In genomic region chr9:72636547-72636946, GRCm38 (mm10) we compare ENCODE assay signal across 24 mouse cellular contexts. TPM values are rescaled to one million over a fixed set of nuclear protein-coding genes. Genes with fewer than 3 reads are reported as not detected.
A peak's percentile ranks its signal among the peaks of the same experiment; 100 is the strongest.
DNase-seq lines count a peak whose midpoint lies in the region; ATAC-seq and TF ChIP-seq lines count a peak whose summit lies in the region.
"Had no signal": no experiment of that assay in that cellular context is flagged by ENCODE, and none has a peak within 500 bp of the region (broad histone marks: within the 10 kb centered on the region; RNA-seq: fewer than 3 reads in every experiment).

No protein-coding gene starts in this region.

- in situ Hi-C loops in CH12.LX (cut with MboI; ENCODE audit: low pct_ligation_motif_present, low pct_unique_long_range_greater_than_20kb, low sequenced_read_pairs) = loop anchor here (5.0 kb wide), 1 partner anchor 36 kb away; no protein-coding TSS in a partner anchor

- no peaks in the 10 kb centered on the region for H3K79me2 ChIP-seq in CH12.LX (replicated peaks; ENCODE audit: control insufficient read depth, extremely low read depth, insufficient read depth, poor library complexity, severe bottlenecking)

- TF ChIP-seq EP300 in CH12.LX (IDR thresholded peaks at IDR 0.05; ENCODE audit: low read length) = no peak

- H3K27ac ChIP-seq in limb, embryonic 11.5 days (replicated peaks; ENCODE audit: low read depth, low read length) = no peak overlapping the region
- H3K27ac ChIP-seq in limb, embryonic 10.5 days = no peak overlapping the region
- H3K27ac ChIP-seq in CH12.LX (ENCODE audit: insufficient read depth, low read depth) = no peak overlapping the region
- H3K27ac ChIP-seq: embryonic facial prominence, embryonic 10.5 days; embryonic facial prominence, embryonic 12.5 days had no signal

- H3K4me1 ChIP-seq in limb, embryonic 11.5 days (ENCODE audit: control insufficient read depth, insufficient read depth, low read length) = peaks cover 17% of the 10 kb centered on the region
- H3K4me1 ChIP-seq in limb, embryonic 10.5 days = peaks cover 28% of the 10 kb centered on the region
- peaks cover 7 to 38% of the 10 kb centered on the region in 2 experiments for H3K4me1 ChIP-seq in CH12.LX (ENCODE audit: control insufficient read depth in 1 of 2, insufficient read depth in 2 of 2)

- no peaks in the 10 kb centered on the region for H3K36me3 ChIP-seq in limb, embryonic 11.5 days (ENCODE audit: control insufficient read depth, insufficient read depth, low read length)
- no peaks in the 10 kb centered on the region for H3K36me3 ChIP-seq in limb, embryonic 10.5 days
- no peaks in the 10 kb centered on the region for H3K36me3 ChIP-seq in CH12.LX (replicated peaks in 1 of 2; ENCODE audit: control insufficient read depth in 1 of 2, insufficient read depth in 1 of 2, low read length in 1 of 2)
- H3K36me3 ChIP-seq: embryonic facial prominence, embryonic 10.5 days; embryonic facial prominence, embryonic 12.5 days; G1E had no signal

- WGBS in limb, embryonic 11.5 days = 82% methylated on average over 7 of the region's 7 CpGs
- 77% methylated on average over 7 of the region's 7 CpGs for WGBS in limb, embryonic 10.5 days

- no peak for TF ChIP-seq CTCF in CH12.LX (conservative IDR thresholded peaks at IDR 0.05 in 1 of 2, IDR thresholded peaks at IDR 0.05 in 1 of 2; ENCODE audit: low read depth in 2 of 2, low read length in 2 of 2)

- H3K27me3 ChIP-seq in limb, embryonic 11.5 days (ENCODE audit: control insufficient read depth, insufficient read depth, low read length) = no peaks in the 10 kb centered on the region
- H3K27me3 ChIP-seq in limb, embryonic 10.5 days (ENCODE audit: low read depth, poor library complexity, severe bottlenecking) = no peaks in the 10 kb centered on the region
- no peaks in the 10 kb centered on the region for H3K27me3 ChIP-seq in CH12.LX (replicated peaks)
- H3K27me3 ChIP-seq: embryonic facial prominence, embryonic 12.5 days; Patski had no signal

- TF ChIP-seq RAD21 in CH12.LX (IDR thresholded peaks at IDR 0.05; ENCODE audit: low read depth, low read length) = no peak

- H3K4me3 ChIP-seq in limb, embryonic 11.5 days (ENCODE audit: low read depth, low read length) = no peak overlapping the region
- H3K4me3 ChIP-seq in limb, embryonic 10.5 days = no peak overlapping the region
- no peak overlapping the region for H3K4me3 ChIP-seq in CH12.LX (replicated peaks in 1 of 3; ENCODE audit: low read depth in 2 of 3, low read length in 2 of 3, poor library complexity in 1 of 3)
- H3K4me3 ChIP-seq: embryonic facial prominence, embryonic 10.5 days; embryonic facial prominence, embryonic 12.5 days had no signal

- ATAC-seq in limb, embryonic 11.5 days (ENCODE audit: insufficient number of reproducible peaks, low FRiP score, low TSS enrichment, low read depth) = no peak
- ATAC-seq: activated CD4-positive, CD25-positive, alpha-beta regulatory T cell, adult 4 months; CD4-positive, CD25-positive, alpha-beta regulatory T cell, adult 4 months; forebrain, embryonic 14.5 days; forebrain, embryonic 16.5 days; Patski had no signal

- H3K9ac ChIP-seq in limb, embryonic 11.5 days (ENCODE audit: low read length) = no peak overlapping the region
- no peak overlapping the region for H3K9ac ChIP-seq in CH12.LX (ENCODE audit: insufficient read depth, low read depth)
- H3K9ac ChIP-seq: embryonic facial prominence, embryonic 12.5 days had no signal

- no peak overlapping the region for H3K4me2 ChIP-seq in limb, embryonic 11.5 days (ENCODE audit: low read depth, severe bottlenecking)
- no peak overlapping the region for H3K4me2 ChIP-seq in CH12.LX (ENCODE audit: insufficient read depth, low read depth, poor library complexity, severe bottlenecking)
- H3K4me2 ChIP-seq: embryonic facial prominence, embryonic 12.5 days had no signal

- TF ChIP-seq POLR2A in CH12.LX (IDR thresholded peaks at IDR 0.05; ENCODE audit: low read depth, low read length) = no peak

- H3K9me3 ChIP-seq in limb, embryonic 11.5 days (ENCODE audit: control insufficient read depth, low read length) = no peaks in the 10 kb centered on the region
- no peaks in the 10 kb centered on the region for H3K9me3 ChIP-seq in limb, embryonic 10.5 days (replicated peaks)
- no peaks in the 10 kb centered on the region for H3K9me3 ChIP-seq in CH12.LX (replicated peaks; ENCODE audit: low read length)
- H3K9me3 ChIP-seq: embryonic facial prominence, embryonic 10.5 days; embryonic facial prominence, embryonic 12.5 days; G1E had no signal

- DNase-seq in adrenal gland, postnatal 10 days = peak; percentile 13
- DNase-seq in adrenal gland, adult 18-20 months (ENCODE audit: low spot score in 2 of 2) = no peak
- peak; percentile 19 for DNase-seq in limb, embryonic 11.5 days (ENCODE audit: low spot score)
- no peak for DNase-seq in limb, embryonic 10.5 days (ENCODE audit: low spot score)
- DNase-seq in CH12.LX (ENCODE audit: extremely low read depth) (no peak), adipocyte (ENCODE audit: low spot score) (peak; percentile 40), MN1 (ENCODE audit: low spot score) (no peak)
- no peak for DNase-seq in Muller cell, postnatal 12 days (ENCODE audit: inconsistent ontology term)
- DNase-seq: adrenal gland, adult 8-10 months; adrenal gland, postnatal 25 days; B cell, adult 2 months; cerebellum, adult 11-12 months; cerebellum, adult 2 months; cerebellum, adult 9-10 months; cerebellum, postnatal 10 days; cerebellum, postnatal 25 days had no signal

- dilution Hi-C loops in CH12.LX (cut with MboI; ENCODE audit: extremely low pct_ligation_motif_present, extremely low pct_unique_long_range_greater_than_20kb, low sequenced_read_pairs) = no loop called here

TF ChIP-seq in CH12.LX, 34 proteins besides CTCF, POLR2A, EP300 and RAD21:
- TF ChIP-seq ZNF384 (IDR thresholded peaks at IDR 0.05; ENCODE audit: low read depth, low read length) (peak; percentile 71), ETS1 (conservative IDR thresholded peaks at IDR 0.05; ENCODE audit: low read depth, low read length) (no peak), RCOR1 (conservative IDR thresholded peaks at IDR 0.05; ENCODE audit: low read depth, low read length) (no peak), E2F4 (IDR thresholded peaks at IDR 0.05; ENCODE audit: insufficient replicate concordance, low read depth, low read length) (no peak)

RNA-seq across cellular contexts. Expression of gene Nedd4, which starts 25.6 kb away (rescaled TPM):
- 100 to 1,000 TPM; 469 to 580 TPM for total RNA-seq in adrenal gland, postnatal 10 days (2021)
- total RNA-seq in adrenal gland, adult 18-20 months (2021) = 100 to 1,000 TPM; 376 to 378 TPM
- polyA plus RNA-seq in limb, embryonic 11.5 days (2014; fragmentation: Nextera tagmentation; extraction: Ambion mirVana) = 815 and 849 TPM in 2 replicates
- 565 and 690 TPM in 2 replicates for polyA plus RNA-seq in limb, embryonic 10.5 days (2016; fragmentation: Nextera tagmentation; extraction: Ambion mirVana)
- total RNA-seq in CH12.LX (2012; rRNA removed) (56.9 and 65.0 TPM in 2 replicates), CH12.LX (2014; rRNA removed) (189 and 206 TPM in 2 replicates)
- 196 and 211 TPM in 2 replicates for polyA plus RNA-seq in CH12.LX (2012; ENCODE audit: insufficient read length, low read depth)

Comparison
In these comparisons a context has a peak if more than half of its experiments do, and no peak if none do; other contexts are left out.
1. DNase-seq: peak in adrenal gland, postnatal 10 days (single experiment), limb, embryonic 11.5 days (single experiment) and adipocyte (single experiment); none in adrenal gland, adult 18-20 months (0 of 2), limb, embryonic 10.5 days (single experiment), CH12.LX (single experiment), Muller cell, postnatal 12 days (single experiment) and MN1 (single experiment).